Mouse (Mus musculus): ENCODE data around the gene Rab3a.

The Rab3a gene

GRCm38 (mm10) chr8:70754043-70754870 lies at the start of gene Rab3a:
Gene Rab3a, plus strand, starts transcription at chr8:70754679.
- peak; percentile 98 for DNase-seq (ENCODE audit: low read depth, low spot score)

- no peak for DNase-seq (ENCODE audit: low read depth, low spot score)
These were observed 46.2 kb upstream of the Rab3a start for GRCm38 (mm10) chr8:70708281-70708680.

GRCm38 (mm10) chr8:70709794-70710193 lies 44.7 kb upstream of the Rab3a start:
- DNase-seq (ENCODE audit: low read depth, low spot score) = no peak

- peak; percentile 81 for DNase-seq (ENCODE audit: low read depth, low spot score)
These were observed 44.2 kb upstream of the Rab3a start for GRCm38 (mm10) chr8:70710296-70710695.

GRCm38 (mm10) chr8:70711041-70711440 lies 43.4 kb upstream of the Rab3a start:
- DNase-seq (ENCODE audit: low read depth, low spot score) = no peak

- no peak for DNase-seq (ENCODE audit: low read depth, low spot score)
These were observed 40.5 kb upstream of the Rab3a start for GRCm38 (mm10) chr8:70713991-70714390.

GRCm38 (mm10) chr8:70715086-70715485 lies 39.4 kb upstream of the Rab3a start:
- DNase-seq (ENCODE audit: low read depth, low spot score) = no peak

GRCm38 (mm10) chr8:70716521-70717400 lies 37.7 kb upstream of the Rab3a start:
- no peak for DNase-seq (ENCODE audit: low read depth, low spot score)

GRCm38 (mm10) chr8:70718297-70718696 lies 36.2 kb upstream of the Rab3a start, which contains the start of gene Gm3336:
Gene Gm3336, plus strand, starts transcription at chr8:70718543.
- DNase-seq (ENCODE audit: low read depth, low spot score) = no peak

GRCm38 (mm10) chr8:70719796-70720270 lies 34.6 kb upstream of the Rab3a start:
- DNase-seq (ENCODE audit: low read depth, low spot score) = no peak

GRCm38 (mm10) chr8:70720739-70721138 lies 33.7 kb upstream of the Rab3a start:
- peak; percentile 71 for DNase-seq (ENCODE audit: low read depth, low spot score)

GRCm38 (mm10) chr8:70721601-70722000 lies 32.9 kb upstream of the Rab3a start:
- no peak for DNase-seq (ENCODE audit: low read depth, low spot score)

- DNase-seq (ENCODE audit: low read depth, low spot score) = no peak
These were observed 30.8 kb upstream of the Rab3a start, which contains the start of gene Pde4c for GRCm38 (mm10) chr8:70723486-70724210. Gene Pde4c, plus strand, starts transcription at chr8:70723720.

GRCm38 (mm10) chr8:70724216-70724615 lies 30.3 kb upstream of the Rab3a start:
- DNase-seq (ENCODE audit: low read depth, low spot score) = no peak

GRCm38 (mm10) chr8:70725792-70726447 lies 28.6 kb upstream of the Rab3a start:
- no peak for DNase-seq (ENCODE audit: low read depth, low spot score)

GRCm38 (mm10) chr8:70726721-70727120 lies 27.8 kb upstream of the Rab3a start:
- DNase-seq (ENCODE audit: low read depth, low spot score) = no peak

- DNase-seq (ENCODE audit: low read depth, low spot score) = no peak
These were observed 24.5 kb upstream of the Rab3a start for GRCm38 (mm10) chr8:70729808-70730475.

- DNase-seq (ENCODE audit: low read depth, low spot score) = no peak
These were observed 23.5 kb upstream of the Rab3a start for GRCm38 (mm10) chr8:70730956-70731355.

GRCm38 (mm10) chr8:70737705-70738104 lies 16.8 kb upstream of the Rab3a start:
- no peak for DNase-seq (ENCODE audit: low read depth, low spot score)

- no peak for DNase-seq (ENCODE audit: low read depth, low spot score)
These were observed 16.3 kb upstream of the Rab3a start for GRCm38 (mm10) chr8:70738211-70738610.
